Mouse (Mus musculus) liver, postnatal 0 days (tissue): Measurements from ENCODE around the gene Rec8.
A peak's percentile ranks its signal among the peaks of the same experiment; 100 is the strongest.

Experiments
- CTCF ChIP-seq: sonication (generic); IDR thresholded peaks from 2 replicates; pipeline ENCODE4 v1.5.1; 2016; ENCODE audit warnings: antibody characterized with exemption, low read depth
- EP300 ChIP-seq: IDR thresholded peaks from 2 replicates; pipeline ENCODE4 v1.6.1; 2016; ENCODE audit warnings: antibody characterized with exemption, low read depth, mild to moderate bottlenecking

DNA sequence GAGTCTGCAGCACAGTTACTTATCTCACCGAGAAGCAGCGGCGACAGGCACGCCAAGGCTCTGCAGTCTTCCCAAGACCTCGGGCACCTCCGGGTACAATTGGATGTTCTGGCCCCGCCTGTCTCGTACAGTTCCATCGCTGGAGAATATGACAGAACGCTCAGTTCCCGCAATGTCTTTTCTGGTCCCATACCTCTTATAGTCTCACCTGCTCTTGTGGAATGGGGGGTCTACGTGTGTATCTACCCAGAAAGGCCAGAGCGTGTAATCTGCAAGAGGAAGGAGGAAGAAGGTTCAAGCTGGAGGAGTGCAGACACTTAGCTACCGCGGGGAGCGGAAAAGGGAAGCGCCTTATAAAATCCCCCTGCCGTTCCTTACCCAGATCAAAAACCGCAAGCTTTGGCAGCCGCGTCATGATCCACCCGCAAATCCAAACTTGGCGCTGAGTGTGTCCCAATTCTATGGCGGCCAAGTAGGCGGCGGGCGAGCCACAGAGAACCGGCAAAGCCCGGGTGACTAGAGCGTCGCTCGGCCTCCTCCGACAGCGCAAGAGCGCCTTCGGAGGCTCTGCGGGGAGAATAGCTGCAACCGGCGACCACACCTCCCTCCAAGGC, 42.2 kb downstream of the Rec8 start, which contains the start of gene Mdp1:
- TF ChIP-seq CTCF (peak; percentile 66), EP300 (0 out of 2 replicates have a peak, but pooled peaks have one; percentile 13)
